Mouse (Mus musculus) olfactory bulb, adult 2 months (tissue): Measurements from ENCODE around the gene Ikbip.

Experiments
- CTCF ChIP-seq: fragments of 200-500 bp; IDR thresholded peaks from 2 replicates; pipeline ENCODE4 v1.5.1; 2012; ENCODE audit warnings: low read depth, mild to moderate bottlenecking, low read length, moderate library complexity; ENCODE audit not compliant: insufficient read depth
- POLR2A ChIP-seq: fragments of 200-500 bp; IDR thresholded peaks from 2 replicates; pipeline ENCODE4 v1.6.1; 2012; ENCODE audit warnings: mild to moderate bottlenecking, low read depth, low read length, moderate library complexity; ENCODE audit not compliant: insufficient read depth

- no peak for TF ChIP-seq CTCF
- no peak for TF ChIP-seq POLR2A
Observed at GRCm38 (mm10) chr10:91049696-91050095, 33.0 kb upstream of the Ikbip start.
